Mouse (Mus musculus) heart, embryonic 13.5 days (tissue): Measurements from ENCODE around the gene Zfp9. TPM values are rescaled to one million over a fixed set of nuclear protein-coding genes. Genes with fewer than 3 reads are reported as not detected.

Experiments
- ATAC-seq: fragments of 200-750 bp; cut with Nextera tagmentation; 2 replicates; pipeline ENCODE4 v1.8.0; 2017; ENCODE audit warnings: moderate TSS enrichment; ENCODE audit not compliant: insufficient number of reproducible peaks, low FRiP score, low TSS enrichment; ENCODE audit errors: extremely low read depth
- H3K27ac ChIP-seq: fragments of 300-500 bp; sonication (generic); replicated peaks from 2 replicates; pipeline ENCODE4 v1.5.1; 2015; ENCODE audit warnings: moderate library complexity, mild to moderate bottlenecking, inconsistent platforms
- H3K27me3 ChIP-seq: fragments of 300-500 bp; sonication (generic); replicated peaks from 2 replicates; pipeline ENCODE4 v1.6.1; 2015; ENCODE audit warnings: mild to moderate bottlenecking, inconsistent platforms
- H3K36me3 ChIP-seq: fragments of 300-500 bp; sonication (generic); 2 replicates; pipeline ENCODE4 v1.6.1; 2015; ENCODE audit warnings: mild to moderate bottlenecking, inconsistent platforms
- H3K4me1 ChIP-seq: fragments of 300-500 bp; sonication (generic); 2 replicates; pipeline ENCODE4 v1.6.1; 2015; ENCODE audit warnings: inconsistent platforms
- H3K4me2 ChIP-seq: fragments of 300-500 bp; sonication (generic); 2 replicates; pipeline ENCODE4 v1.6.1; 2015; ENCODE audit warnings: inconsistent platforms, mild to moderate bottlenecking, moderate library complexity
- H3K4me3 ChIP-seq: fragments of 300-500 bp; sonication (generic); 2 replicates; pipeline ENCODE4 v1.5.1; 2015; ENCODE audit warnings: moderate library complexity, mild to moderate bottlenecking, inconsistent platforms
- H3K9ac ChIP-seq: fragments of 300-500 bp; sonication (generic); 2 replicates; pipeline ENCODE4 v1.6.1; 2015; ENCODE audit warnings: inconsistent platforms, mild to moderate bottlenecking, moderate library complexity
- H3K9me3 ChIP-seq: fragments of 300-500 bp; sonication (generic); 2 replicates; pipeline ENCODE4 v1.6.1; 2016; ENCODE audit warnings: inconsistent platforms
- WGBS: fragments of 180-500 bp; shearing (Covaris S2); methylation state at CpG from one replicate; pipeline ENCODE4 v1.1.7; 2015; ENCODE audit warnings: mixed read lengths; 5-methylcytosine and 5-hydroxymethylcytosine counted together
- polyA plus RNA-seq: library from polyadenylated mRNA; unstranded; fragments of >200 nt; fragmentation: Nextera tagmentation; extraction: Ambion mirVana; gene quantifications from 2 replicates; pipeline ENCODE4 v1.2.1, GENCODE M21; 2015

Zfp9 gene
- 6.5 and 6.9 TPM in 2 replicates for polyA plus RNA-seq

GRCm38 (mm10) chr6:118478957-118479708, at the start of gene Zfp9:
Gene Zfp9, minus strand, starts transcription at chr6:118479320.
- peak; percentile 78 for ATAC-seq
- under 1% methylated on average over 47 of the region's 57 CpGs for WGBS
- peak within 1 kb of the TSS; percentile 93 for H3K9ac ChIP-seq

GRCm38 (mm10) chr6:118520668-118521067, 41.5 kb upstream of the Zfp9 start:
- Histone ChIP-seq H3K4me2 (no peak overlapping the region), H3K9ac (no peak overlapping the region), H3K4me1 (no peaks in the 10 kb centered on the region), H3K4me3 (no peak overlapping the region), H3K9me3 (no peaks in the 10 kb centered on the region), H3K36me3 (peaks cover 85% of the 10 kb centered on the region), H3K27ac (no peak overlapping the region), H3K27me3 (no peaks in the 10 kb centered on the region)
- 85% methylated on average over 7 of the region's 7 CpGs for WGBS
- ATAC-seq = no peak

More at GRCm38 (mm10) chr6:118478957-118479708, at the start of gene Zfp9:
- H3K4me3 ChIP-seq = peak within 1 kb of the TSS; percentile 75
- peak within 1 kb of the TSS; percentile 80 for H3K4me2 ChIP-seq
- H3K27me3 ChIP-seq = no peaks in the 10 kb centered on the region; the same call in 1 of the 2 replicates
- peak within 1 kb of the TSS; percentile 82 for H3K27ac ChIP-seq
- peaks cover 19% of the 10 kb centered on the region for H3K4me1 ChIP-seq
- no peaks in the 10 kb centered on the region for H3K9me3 ChIP-seq
- peaks cover 28% of the 10 kb centered on the region for H3K36me3 ChIP-seq

GRCm38 (mm10) chr6:118513335-118514012, 34.4 kb upstream of the Zfp9 start:
- H3K4me2 ChIP-seq = no peak overlapping the region
- H3K36me3 ChIP-seq = peaks cover 82% of the 10 kb centered on the region

GRCm38 (mm10) chr6:118499010-118499409, 19.9 kb upstream of the Zfp9 start:
- Histone ChIP-seq H3K36me3 (peaks cover 32% of the 10 kb centered on the region), H3K27me3 (no peaks in the 10 kb centered on the region), H3K4me3 (no peak overlapping the region), H3K4me2 (no peak overlapping the region), H3K9ac (no peak overlapping the region), H3K4me1 (no peaks in the 10 kb centered on the region), H3K27ac (no peak overlapping the region), H3K9me3 (no peaks in the 10 kb centered on the region)
- WGBS = 80% methylated on average over 7 of the region's 7 CpGs
- ATAC-seq = no peak

More at GRCm38 (mm10) chr6:118513335-118514012, 34.4 kb upstream of the Zfp9 start:
- H3K27ac ChIP-seq = no peak overlapping the region
- H3K4me3 ChIP-seq = no peak overlapping the region
- no peaks in the 10 kb centered on the region for H3K9me3 ChIP-seq
- no peaks in the 10 kb centered on the region for H3K4me1 ChIP-seq
- no peak overlapping the region for H3K9ac ChIP-seq
- WGBS = 87% methylated on average over 12 of the region's 12 CpGs
- no peak for ATAC-seq
- H3K27me3 ChIP-seq = no peaks in the 10 kb centered on the region

- H3K4me2 ChIP-seq = no peak overlapping the region
- ATAC-seq = no peak
These were observed 3.0 kb upstream of the Zfp9 start for GRCm38 (mm10) chr6:118482125-118482524.

GRCm38 (mm10) chr6:118477875-118478785, 990 bp downstream of the Zfp9 start:
- H3K4me3 ChIP-seq = peak overlapping the region; percentile 75
- peaks cover 30% of the 10 kb centered on the region for H3K36me3 ChIP-seq
- 40% methylated on average over 10 of the region's 10 CpGs for WGBS
- H3K27ac ChIP-seq = peak overlapping the region; percentile 82
- peak overlapping the region; percentile 93 for H3K9ac ChIP-seq
- peaks cover 19% of the 10 kb centered on the region for H3K4me1 ChIP-seq
- H3K4me2 ChIP-seq = peak overlapping the region; percentile 80
- H3K9me3 ChIP-seq = no peaks in the 10 kb centered on the region
- ATAC-seq = no peak
- no peaks in the 10 kb centered on the region; the same call in 1 of the 2 replicates for H3K27me3 ChIP-seq

More at GRCm38 (mm10) chr6:118482125-118482524, 3.0 kb upstream of the Zfp9 start:
- Histone ChIP-seq H3K9ac (no peak overlapping the region), H3K9me3 (no peaks in the 10 kb centered on the region), H3K4me1 (peaks cover 14% of the 10 kb centered on the region), H3K27ac (no peak overlapping the region), H3K4me3 (no peak overlapping the region), H3K27me3 (no peaks in the 10 kb centered on the region; the same call in 1 of the 2 replicates), H3K36me3 (peaks cover 3% of the 10 kb centered on the region)
- 81% methylated on average over 1 of the region's 1 CpGs for WGBS

- Histone ChIP-seq H3K4me2 (no peak overlapping the region), H3K9me3 (no peaks in the 10 kb centered on the region), H3K9ac (no peak overlapping the region), H3K27ac (no peak overlapping the region), H3K4me1 (no peaks in the 10 kb centered on the region), H3K27me3 (no peaks in the 10 kb centered on the region), H3K36me3 (peaks cover 58% of the 10 kb centered on the region), H3K4me3 (no peak overlapping the region)
- 81% methylated on average over 15 of the region's 15 CpGs for WGBS
- no peak for ATAC-seq
These were observed 16.9 kb downstream of the Zfp9 start for GRCm38 (mm10) chr6:118462069-118462705.

- no peak for ATAC-seq
- no peak overlapping the region for H3K27ac ChIP-seq
- no peak overlapping the region for H3K9ac ChIP-seq
- H3K36me3 ChIP-seq = peaks cover 22% of the 10 kb centered on the region
- no peaks in the 10 kb centered on the region for H3K9me3 ChIP-seq
- no peak overlapping the region for H3K4me2 ChIP-seq
- no peaks in the 10 kb centered on the region for H3K27me3 ChIP-seq
- H3K4me3 ChIP-seq = no peak overlapping the region
- WGBS = 73% methylated on average over 1 of the region's 1 CpGs
- H3K4me1 ChIP-seq = peaks cover 13% of the 10 kb centered on the region
These were observed 21.4 kb downstream of the Zfp9 start for GRCm38 (mm10) chr6:118457726-118458125.

- WGBS = under 1% methylated on average over 43 of the region's 43 CpGs
- peak within 1 kb of the TSS; percentile 93 for H3K27ac ChIP-seq
- peaks cover 13% of the 10 kb centered on the region for H3K4me1 ChIP-seq
- peak within 1 kb of the TSS; percentile 84 for H3K4me3 ChIP-seq
- H3K27me3 ChIP-seq = no peaks in the 10 kb centered on the region
- peak within 1 kb of the TSS; percentile 91 for H3K9ac ChIP-seq
- peak within 1 kb of the TSS; percentile 82 for H3K4me2 ChIP-seq
- ATAC-seq = peak; percentile 78
- peaks cover 12% of the 10 kb centered on the region for H3K36me3 ChIP-seq
- no peaks in the 10 kb centered on the region for H3K9me3 ChIP-seq
These were observed 24.0 kb downstream of the Zfp9 start, which contains the start of gene Zfp248 for GRCm38 (mm10) chr6:118455042-118455631. Gene Zfp248, minus strand, starts transcription at chr6:118455528.

- 45% methylated on average over 8 of the region's 8 CpGs for WGBS
- no peaks in the 10 kb centered on the region for H3K9me3 ChIP-seq
- H3K9ac ChIP-seq = peak overlapping the region; percentile 91
- peak overlapping the region; percentile 84 for H3K4me3 ChIP-seq
- peak overlapping the region; percentile 93; the same call in 1 of the 2 replicates for H3K27ac ChIP-seq
- ATAC-seq = no peak
- H3K27me3 ChIP-seq = no peaks in the 10 kb centered on the region
- peaks cover 12% of the 10 kb centered on the region for H3K36me3 ChIP-seq
- peak overlapping the region; percentile 82 for H3K4me2 ChIP-seq
- peaks cover 13% of the 10 kb centered on the region for H3K4me1 ChIP-seq
These were observed 24.7 kb downstream of the Zfp9 start for GRCm38 (mm10) chr6:118454452-118454851.
